Mouse (Mus musculus) limb, embryonic 14.5 days (tissue): ENCODE measurements around the gene Hesx1. TPM values are rescaled to one million over a fixed set of nuclear protein-coding genes. Genes with fewer than 3 reads are reported as not detected.

Experiments used
- ATAC-seq: fragments of 200-750 bp; cut with Nextera tagmentation; 2 replicates; pipeline ENCODE4 v1.8.0; 2017; ENCODE audit warnings: low read depth, moderate number of reproducible peaks, moderate TSS enrichment; ENCODE audit not compliant: low FRiP score
- DNase-seq: peaks from one replicate; pipeline ENCODE4 v3.0.0-alpha.2; 2015; ENCODE audit warnings: low spot score
- H3K27ac ChIP-seq: fragments of 300-500 bp; sonication (generic); replicated peaks from 2 replicates; pipeline ENCODE4 v1.5.1; 2014; ENCODE audit warnings: low read depth, mild to moderate bottlenecking, low read length, moderate library complexity, mixed read lengths
- H3K27me3 ChIP-seq: fragments of 300-500 bp; sonication (generic); 2 replicates; pipeline ENCODE4 v1.6.1; 2014; ENCODE audit warnings: low read length, mixed read lengths; ENCODE audit not compliant: control insufficient read depth, insufficient read depth
- H3K36me3 ChIP-seq: fragments of 300-500 bp; sonication (generic); 2 replicates; pipeline ENCODE4 v1.6.1; 2014; ENCODE audit warnings: mild to moderate bottlenecking, low read length, moderate library complexity, mixed read lengths; ENCODE audit not compliant: control insufficient read depth, insufficient read depth
- H3K4me1 ChIP-seq: fragments of 300-500 bp; sonication (generic); 2 replicates; pipeline ENCODE4 v1.6.1; 2014; ENCODE audit warnings: antibody characterized with exemption, low read length, mixed read lengths; ENCODE audit not compliant: control insufficient read depth, insufficient read depth
- H3K4me2 ChIP-seq: fragments of 300-500 bp; sonication (generic); replicated peaks from 2 replicates; pipeline ENCODE4 v1.6.1; 2014; ENCODE audit warnings: low read depth, mild to moderate bottlenecking, low read length, moderate library complexity; ENCODE audit not compliant: severe bottlenecking
- H3K4me3 ChIP-seq: fragments of 300-500 bp; sonication (generic); replicated peaks from 2 replicates; pipeline ENCODE4 v1.5.1; 2014; ENCODE audit warnings: low read length
- H3K9ac ChIP-seq: fragments of 300-500 bp; sonication (generic); 2 replicates; pipeline ENCODE4 v1.6.1; 2014; ENCODE audit warnings: mild to moderate bottlenecking, low read depth, low read length, moderate library complexity; ENCODE audit not compliant: severe bottlenecking
- H3K9me3 ChIP-seq: fragments of 300-500 bp; sonication (generic); 2 replicates; pipeline ENCODE4 v1.6.1; 2016; ENCODE audit warnings: low read length; ENCODE audit not compliant: control insufficient read depth
- POLR2A ChIP-seq: fragments of 200-500 bp; IDR thresholded peaks from 2 replicates; pipeline ENCODE4 v1.8.0; 2012; ENCODE audit warnings: inconsistent platforms, mild to moderate bottlenecking, moderate library complexity, borderline replicate concordance; ENCODE audit not compliant: insufficient read depth, insufficient read length; ENCODE audit errors: extremely low read depth
- WGBS: fragments of 180-500 bp; shearing (Covaris S2); extraction: QIAGEN DNeasy Blood & Tissue Kit; methylation state at CpG from one replicate; pipeline ENCODE4 v1.1.7; 2014; 5-methylcytosine and 5-hydroxymethylcytosine counted together
- polyA plus RNA-seq, 2 experiments: library from polyadenylated mRNA; depleted of rRNA in 1 of 2; stranded (reverse) in 1 of 2; unstranded in 1 of 2; fragments of >200 nt; fragmentation: Nextera tagmentation in 1 of 2; extraction: Ambion mirVana in 1 of 2; gene quantifications; 2 replicates each; pipeline versions ENCODE4 v1.2.1 to v1.2.3; 2012 to 2014

The Hesx1 gene
- polyA plus RNA-seq, 2 experiments, result 0.14 TPM; not detected in 1

DNA sequence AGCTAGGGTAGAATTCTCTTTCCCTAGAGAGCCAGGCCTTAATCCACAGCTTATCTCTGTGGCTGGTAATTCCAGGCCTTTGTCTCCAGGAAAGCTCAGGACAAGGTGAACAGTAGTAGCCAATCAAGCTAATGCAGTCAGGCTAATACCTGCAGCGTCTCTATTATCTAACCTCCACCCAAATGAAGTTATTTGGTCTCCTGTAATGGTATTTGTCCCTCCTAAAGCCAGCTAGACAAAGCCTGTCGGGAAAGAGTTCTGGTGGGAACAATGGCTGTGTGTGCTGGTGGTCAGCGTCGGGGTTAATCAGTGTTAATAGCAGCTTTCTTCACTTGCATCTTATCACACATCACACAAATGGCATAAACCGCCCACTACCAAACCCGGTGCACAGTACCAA, 11.7 kb downstream of the Hesx1 start:
- no peaks in the 10 kb centered on the region for H3K27me3 ChIP-seq
- ATAC-seq (no peak), DNase-seq (no peak)
- WGBS, result 51% methylated on average over 6 of the region's 6 CpGs
- no peak overlapping the region for H3K27ac ChIP-seq
- H3K9me3 ChIP-seq, result no peaks in the 10 kb centered on the region
- no peak overlapping the region for H3K9ac ChIP-seq
- H3K36me3 ChIP-seq, result no peaks in the 10 kb centered on the region
- no peaks in the 10 kb centered on the region for H3K4me1 ChIP-seq
- H3K4me2 ChIP-seq, result no peak overlapping the region
- TF ChIP-seq POLR2A, result no peak
- H3K4me3 ChIP-seq, result no peak overlapping the region

DNA sequence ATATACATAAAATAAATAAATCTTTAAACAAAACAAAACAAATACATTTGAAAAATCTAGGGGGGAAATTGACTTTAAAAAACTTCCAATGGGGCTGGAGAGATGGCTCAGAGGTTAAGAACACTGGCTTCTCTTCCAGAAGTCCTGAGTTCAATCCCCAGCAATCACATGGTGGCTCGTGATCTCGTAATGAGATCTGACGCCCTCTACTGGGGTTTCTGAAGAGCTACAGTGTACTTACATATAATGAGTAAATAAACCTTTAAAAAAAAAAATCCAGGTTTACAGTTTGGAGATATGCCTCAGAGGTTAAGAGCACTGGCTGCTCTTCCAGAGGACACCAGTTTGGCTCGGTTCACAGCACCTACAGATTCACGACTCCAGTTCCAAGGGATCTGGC, 17.3 kb downstream of the Hesx1 start:
- DNase-seq (no peak), ATAC-seq (no peak)
- Histone ChIP-seq H3K4me3 (no peak overlapping the region), H3K27me3 (no peaks in the 10 kb centered on the region), H3K4me1 (no peaks in the 10 kb centered on the region), H3K36me3 (no peaks in the 10 kb centered on the region), H3K4me2 (no peak overlapping the region), H3K27ac (no peak overlapping the region), H3K9ac (no peak overlapping the region), H3K9me3 (no peaks in the 10 kb centered on the region)
- TF ChIP-seq POLR2A, result no peak
- 79% methylated on average over 5 of the region's 5 CpGs for WGBS

DNA sequence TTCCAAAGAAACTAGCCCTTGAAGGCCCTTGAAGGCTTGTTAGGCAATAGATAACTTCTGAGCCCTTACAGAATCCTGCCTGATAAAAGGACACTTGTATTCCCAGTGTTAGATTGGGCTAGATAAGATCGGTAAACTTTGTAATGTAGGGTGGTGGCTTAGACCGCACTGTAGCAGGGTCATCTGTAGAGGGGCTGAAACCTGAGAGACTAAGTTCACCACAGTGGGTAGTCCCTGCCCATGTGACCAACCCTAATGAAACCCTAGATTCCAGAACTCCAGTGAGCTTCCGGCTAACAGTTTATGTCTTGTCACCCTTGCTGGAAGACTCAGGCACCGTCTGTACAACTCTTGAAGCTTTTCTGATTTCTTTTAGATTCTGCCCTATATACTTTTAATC, 19.4 kb downstream of the Hesx1 start:
- H3K4me2 ChIP-seq, result no peak overlapping the region
- no peak for ATAC-seq
- no peaks in the 10 kb centered on the region for H3K9me3 ChIP-seq
- H3K36me3 ChIP-seq, result no peaks in the 10 kb centered on the region
- no peaks in the 10 kb centered on the region for H3K4me1 ChIP-seq
- no peak for TF ChIP-seq POLR2A
- H3K27ac ChIP-seq, result no peak overlapping the region
- H3K27me3 ChIP-seq, result no peaks in the 10 kb centered on the region
- 47% methylated on average over 4 of the region's 4 CpGs for WGBS
- H3K4me3 ChIP-seq, result no peak overlapping the region
- H3K9ac ChIP-seq, result no peak overlapping the region
- no peak for DNase-seq

DNA sequence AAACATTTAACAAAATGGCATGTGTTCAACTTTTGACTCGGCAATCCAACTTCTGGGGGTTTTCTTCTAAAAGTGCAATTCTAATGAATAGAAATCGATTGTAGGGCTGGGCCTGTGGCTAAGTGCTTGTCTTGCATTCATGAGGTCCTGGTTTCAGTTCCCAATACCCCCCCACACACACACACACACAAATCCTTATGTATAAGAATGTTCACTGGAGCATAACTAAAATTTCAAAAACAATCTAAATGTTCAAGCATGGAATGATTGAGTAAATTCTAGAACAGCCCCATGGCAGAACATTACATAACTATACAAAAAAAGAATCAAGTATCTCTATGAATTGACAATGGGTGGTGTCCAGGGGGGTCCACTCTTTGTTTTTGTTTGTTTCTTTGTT, 23.7 kb downstream of the Hesx1 start:
- no peaks in the 10 kb centered on the region for H3K36me3 ChIP-seq
- no peak overlapping the region for H3K4me2 ChIP-seq
- TF ChIP-seq POLR2A, result no peak
- H3K4me1 ChIP-seq, result no peaks in the 10 kb centered on the region
- no peaks in the 10 kb centered on the region for H3K27me3 ChIP-seq
- H3K27ac ChIP-seq, result no peak overlapping the region
- H3K9ac ChIP-seq, result no peak overlapping the region
- ATAC-seq (no peak), DNase-seq (no peak)
- WGBS, result 90% methylated on average over 2 of the region's 2 CpGs
- no peak overlapping the region for H3K4me3 ChIP-seq
- no peaks in the 10 kb centered on the region for H3K9me3 ChIP-seq

DNA sequence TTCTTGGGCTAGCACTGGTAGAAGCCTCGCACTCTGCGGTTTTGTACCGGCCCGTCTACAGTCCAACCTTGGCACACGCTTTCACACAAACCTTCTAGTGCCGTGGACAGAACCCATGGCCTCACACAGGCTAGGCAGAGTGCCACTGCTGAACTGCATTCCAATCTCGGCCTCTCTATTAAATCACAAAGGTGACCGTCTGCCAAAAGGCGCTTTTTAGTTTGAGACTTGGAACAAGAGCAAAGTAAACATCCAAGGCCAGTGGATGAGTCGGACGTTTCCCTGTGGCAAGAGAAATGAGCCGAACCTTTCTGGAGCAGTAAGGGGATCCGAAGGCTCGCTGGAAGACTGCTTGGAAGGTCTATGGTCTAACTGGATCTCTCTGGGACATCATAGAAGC, 25.6 kb downstream of the Hesx1 start:
- no peak overlapping the region for H3K4me3 ChIP-seq
- DNase-seq (no peak), ATAC-seq (no peak)
- H3K4me2 ChIP-seq, result no peak overlapping the region
- TF ChIP-seq POLR2A, result no peak
- no peaks in the 10 kb centered on the region for H3K36me3 ChIP-seq
- no peak overlapping the region for H3K9ac ChIP-seq
- H3K9me3 ChIP-seq, result no peaks in the 10 kb centered on the region
- H3K4me1 ChIP-seq, result no peaks in the 10 kb centered on the region
- 86% methylated on average over 14 of the region's 14 CpGs for WGBS
- no peak overlapping the region for H3K27ac ChIP-seq
- H3K27me3 ChIP-seq, result no peaks in the 10 kb centered on the region

GRCm38 (mm10) chr14:27022876-27023275, 28.7 kb downstream of the Hesx1 start:
- Histone ChIP-seq H3K36me3 (no peaks in the 10 kb centered on the region), H3K27me3 (no peaks in the 10 kb centered on the region), H3K4me3 (no peak overlapping the region), H3K9ac (no peak overlapping the region), H3K4me1 (no peaks in the 10 kb centered on the region), H3K4me2 (no peak overlapping the region), H3K27ac (no peak overlapping the region), H3K9me3 (no peaks in the 10 kb centered on the region)
- 37% methylated on average over 11 of the region's 11 CpGs for WGBS
- DNase-seq, result no peak
- no peak for TF ChIP-seq POLR2A
- ATAC-seq, result no peak
